Mouse (Mus musculus) forebrain, embryonic 15.5 days (tissue): ENCODE measurements around the gene Gm4884. TPM values are rescaled to one million over a fixed set of nuclear protein-coding genes. Genes with fewer than 3 reads are reported as not detected.
"Not testable (repeated sequence)": the region's sequence is repeated elsewhere in the genome, so short reads cannot be mapped to it uniquely, and the experiment has no call there.

ENCODE experiments used
- ATAC-seq: fragments of 200-750 bp; cut with Nextera tagmentation; replicated peaks from 2 replicates; pipeline ENCODE4 v1.8.0; 2017; ENCODE audit warnings: mild to moderate bottlenecking, moderate TSS enrichment, moderate library complexity
- H3K27ac ChIP-seq: fragments of 300-500 bp; sonication (generic); replicated peaks from 2 replicates; pipeline ENCODE4 v1.5.1; 2015; ENCODE audit warnings: mild to moderate bottlenecking, inconsistent platforms
- H3K27me3 ChIP-seq: fragments of 300-500 bp; sonication (generic); 2 replicates; pipeline ENCODE4 v1.6.1; 2015; ENCODE audit warnings: inconsistent platforms
- H3K36me3 ChIP-seq: fragments of 300-500 bp; sonication (generic); 2 replicates; pipeline ENCODE4 v1.6.1; 2015; ENCODE audit warnings: mild to moderate bottlenecking, inconsistent platforms
- H3K4me1 ChIP-seq: fragments of 300-500 bp; sonication (generic); 2 replicates; pipeline ENCODE4 v1.6.1; 2015; ENCODE audit warnings: inconsistent platforms
- H3K4me2 ChIP-seq: fragments of 300-500 bp; sonication (generic); replicated peaks from 2 replicates; pipeline ENCODE4 v1.6.1; 2015; ENCODE audit warnings: mild to moderate bottlenecking, inconsistent platforms
- H3K4me3 ChIP-seq: fragments of 300-500 bp; sonication (generic); 2 replicates; pipeline ENCODE4 v1.5.1; 2015; ENCODE audit warnings: mild to moderate bottlenecking, inconsistent platforms
- H3K9ac ChIP-seq: fragments of 300-500 bp; sonication (generic); replicated peaks from 2 replicates; pipeline ENCODE4 v1.6.1; 2015; ENCODE audit warnings: mild to moderate bottlenecking, inconsistent platforms
- H3K9me3 ChIP-seq: fragments of 300-500 bp; sonication (generic); 2 replicates; pipeline ENCODE4 v1.6.1; 2016; ENCODE audit warnings: inconsistent platforms
- WGBS: fragments of 180-500 bp; shearing (Covaris S2); methylation state at CpG from one replicate; pipeline ENCODE4 v1.1.7; 2015; ENCODE audit warnings: mixed read lengths; 5-methylcytosine and 5-hydroxymethylcytosine counted together
- polyA plus RNA-seq: library from polyadenylated mRNA; unstranded; fragments of >200 nt; fragmentation: Nextera tagmentation; extraction: Ambion mirVana; gene quantifications from 2 replicates; pipeline ENCODE4 v1.2.1, GENCODE M21; 2015

Gene Gm4884
- polyA plus RNA-seq = not detected in 2 replicates

DNA sequence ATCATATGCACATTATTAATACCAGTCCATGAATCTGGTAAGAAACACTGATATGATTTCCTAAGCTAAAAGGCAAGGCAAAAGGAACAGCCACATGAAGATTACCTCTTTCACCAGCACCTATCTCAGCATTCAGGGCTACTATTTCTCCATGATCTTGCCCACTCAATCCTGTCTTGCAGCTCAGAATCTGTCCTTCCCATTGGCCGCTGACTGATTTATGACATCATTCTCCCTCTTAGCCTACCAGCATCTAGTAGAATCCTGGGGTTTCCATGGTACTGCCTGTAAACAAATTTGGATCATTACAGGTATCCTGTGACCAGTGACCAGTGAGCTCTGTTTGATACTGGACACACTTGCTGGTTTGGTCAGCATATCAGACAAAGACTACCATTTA is at the start of gene Gm4884:
Gene Gm4884 (plus strand): TSS at position 301 of the 400 bp plus-strand sequence.
- not testable (repeated sequence) for H3K9me3 ChIP-seq, H3K36me3 ChIP-seq, H3K4me1 ChIP-seq, ATAC-seq, H3K9ac ChIP-seq, H3K27ac ChIP-seq, H3K4me3 ChIP-seq, H3K4me2 ChIP-seq, H3K27me3 ChIP-seq
- 100% methylated on average over 1 of the region's 1 CpGs for WGBS

DNA sequence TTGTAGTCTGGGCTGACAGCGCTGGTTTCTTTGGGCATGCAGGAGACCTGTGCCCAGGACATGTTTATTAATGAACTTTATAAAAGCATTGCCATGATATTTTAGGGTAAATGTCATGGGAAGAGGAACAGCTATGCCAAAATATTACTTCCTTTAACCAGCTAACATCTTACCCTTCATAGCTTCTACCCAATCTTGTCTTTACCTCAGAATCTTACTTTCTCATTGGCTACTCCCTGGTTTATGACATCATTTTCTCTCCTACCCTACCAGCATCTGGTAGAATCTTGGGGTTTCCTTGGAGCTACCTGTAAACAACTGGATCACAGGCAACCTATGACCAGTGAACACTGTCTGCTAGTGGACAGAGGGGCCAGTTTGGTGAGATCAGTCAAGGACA is 45.3 kb upstream of the Gm4884 start, which contains the start of gene 4930433I11Rik:
Gene 4930433I11Rik (plus strand): TSS at position 301 of the 400 bp plus-strand sequence.
- no peak for ATAC-seq
- Histone ChIP-seq H3K4me1 (no peaks in the 10 kb centered on the region), H3K9ac (no peak within 1 kb of the TSS), H3K36me3 (no peaks in the 10 kb centered on the region), H3K27ac (no peak within 1 kb of the TSS), H3K9me3 (no peaks in the 10 kb centered on the region), H3K4me3 (no peak within 1 kb of the TSS), H3K27me3 (no peaks in the 10 kb centered on the region), H3K4me2 (no peak within 1 kb of the TSS)
- 89% methylated on average over 1 of the region's 1 CpGs for WGBS

DNA sequence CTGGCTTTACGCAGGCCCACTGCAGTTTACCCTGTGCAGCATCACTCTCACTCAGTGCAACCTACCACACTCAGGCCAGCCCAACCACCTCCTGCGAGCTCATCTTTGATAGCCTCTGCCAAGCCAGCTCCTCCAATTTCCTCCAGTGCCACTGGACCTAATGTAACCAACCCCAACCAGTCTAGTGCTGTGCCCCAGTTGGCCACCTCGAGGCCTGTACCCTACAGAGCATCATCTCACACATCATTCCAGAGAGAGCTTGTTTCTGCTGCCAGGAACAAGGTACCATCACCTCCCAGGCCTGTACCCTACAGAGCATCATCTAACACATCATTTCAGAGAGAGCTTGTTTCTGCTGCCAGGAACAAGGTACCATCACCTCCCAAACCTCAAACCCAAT is 11.5 kb downstream of the Gm4884 start:
- not testable (repeated sequence) for H3K4me3 ChIP-seq, H3K9ac ChIP-seq, ATAC-seq, H3K4me1 ChIP-seq, H3K27me3 ChIP-seq, H3K27ac ChIP-seq, H3K4me2 ChIP-seq, H3K36me3 ChIP-seq
- peaks cover 14% of the 10 kb centered on the region; the same call in 1 of the 2 replicates for H3K9me3 ChIP-seq
- WGBS = 74% methylated on average over 3 of the region's 3 CpGs

Other genes with a start within 250 kb of the Gm4884 start
- 18.0 and 19.1 TPM in 2 replicates for gene Vstm2b, start 134.4 kb upstream of the Gm4884 start, polyA plus RNA-seq
- gene 4930433I11Rik, start 45.2 kb upstream of the Gm4884 start, polyA plus RNA-seq = not detected in 2 replicates
- gene Gm5592, start 121.1 kb downstream of the Gm4884 start, polyA plus RNA-seq = not detected in 2 replicates